Mouse (Mus musculus): Measurements from ENCODE around the gene Kat14. TPM values are rescaled to one million over a fixed set of nuclear protein-coding genes. Genes with fewer than 3 reads are reported as not detected.

Gene Kat14
- polyA plus RNA-seq, 1 experiment from 2014 or later: 31.2 TPM

GRCm38 (mm10) chr2:144371566-144371965 is 2.8 kb downstream of the Kat14 start:
- ATAC-seq (ENCODE audit: insufficient number of reproducible peaks, insufficient read depth, low FRiP score, low read depth): no peak
- peaks cover 28% of the 10 kb centered on the region for H3K36me3 ChIP-seq (ENCODE audit: control insufficient read depth, insufficient read depth, low read length)
- H3K27ac ChIP-seq (ENCODE audit: low read length): no peak overlapping the region
- no peaks in the 10 kb centered on the region for H3K27me3 ChIP-seq (ENCODE audit: control insufficient read depth, insufficient read depth, low read length)
- H3K4me2 ChIP-seq (replicated peaks; ENCODE audit: low read depth, low read length): no peak overlapping the region
- WGBS: 93% methylated on average over 4 of the region's 4 CpGs
- no peak overlapping the region for H3K9ac ChIP-seq (replicated peaks; ENCODE audit: low read depth, low read length)
- peaks cover 7% of the 10 kb centered on the region; the same call in 1 of the 2 replicates for H3K4me1 ChIP-seq (ENCODE audit: control insufficient read depth, insufficient read depth, low read length)
- H3K9me3 ChIP-seq (ENCODE audit: control insufficient read depth, low read depth, low read length): no peaks in the 10 kb centered on the region
- H3K4me3 ChIP-seq (ENCODE audit: low read depth, low read length): no peak overlapping the region

GRCm38 (mm10) chr2:144373063-144373462 is 4.3 kb downstream of the Kat14 start:
- Histone ChIP-seq H3K36me3 (ENCODE audit: control insufficient read depth, insufficient read depth, low read length) (peaks cover 41% of the 10 kb centered on the region), H3K9ac (replicated peaks; ENCODE audit: low read depth, low read length) (no peak overlapping the region)

GRCm38 (mm10) chr2:144375063-144375703 is 6.4 kb downstream of the Kat14 start:
- Histone ChIP-seq H3K9me3 (ENCODE audit: control insufficient read depth, low read depth, low read length) (no peaks in the 10 kb centered on the region), H3K4me2 (replicated peaks; ENCODE audit: low read depth, low read length) (no peak overlapping the region), H3K4me1 (ENCODE audit: control insufficient read depth, insufficient read depth, low read length) (peaks cover 3% of the 10 kb centered on the region; the same call in 1 of the 2 replicates), H3K36me3 (ENCODE audit: control insufficient read depth, insufficient read depth, low read length) (peaks cover 51% of the 10 kb centered on the region), H3K27me3 (ENCODE audit: control insufficient read depth, insufficient read depth, low read length) (no peaks in the 10 kb centered on the region), H3K27ac (ENCODE audit: low read length) (no peak overlapping the region), H3K9ac (replicated peaks; ENCODE audit: low read depth, low read length) (no peak overlapping the region), H3K4me3 (ENCODE audit: low read depth, low read length) (no peak overlapping the region)
- ATAC-seq (ENCODE audit: insufficient number of reproducible peaks, insufficient read depth, low FRiP score, low read depth): no peak
- 78% methylated on average over 10 of the region's 10 CpGs for WGBS

More at GRCm38 (mm10) chr2:144373063-144373462, 4.3 kb downstream of the Kat14 start:
- H3K9me3 ChIP-seq (ENCODE audit: control insufficient read depth, low read depth, low read length): no peaks in the 10 kb centered on the region
- no peaks in the 10 kb centered on the region for H3K27me3 ChIP-seq (ENCODE audit: control insufficient read depth, insufficient read depth, low read length)
- peaks cover 7% of the 10 kb centered on the region; the same call in 1 of the 2 replicates for H3K4me1 ChIP-seq (ENCODE audit: control insufficient read depth, insufficient read depth, low read length)
- H3K4me2 ChIP-seq (replicated peaks; ENCODE audit: low read depth, low read length): no peak overlapping the region
- no peak overlapping the region for H3K4me3 ChIP-seq (ENCODE audit: low read depth, low read length)
- ATAC-seq (ENCODE audit: insufficient number of reproducible peaks, insufficient read depth, low FRiP score, low read depth): no peak
- H3K27ac ChIP-seq (ENCODE audit: low read length): no peak overlapping the region
- WGBS: 82% methylated on average over 9 of the region's 9 CpGs

- H3K36me3 ChIP-seq (ENCODE audit: control insufficient read depth, insufficient read depth, low read length): peaks cover 64% of the 10 kb centered on the region
- H3K9ac ChIP-seq (replicated peaks; ENCODE audit: low read depth, low read length): no peak overlapping the region
- H3K4me2 ChIP-seq (replicated peaks; ENCODE audit: low read depth, low read length): no peak overlapping the region
- H3K4me1 ChIP-seq (ENCODE audit: control insufficient read depth, insufficient read depth, low read length): no peaks in the 10 kb centered on the region
- H3K4me3 ChIP-seq (ENCODE audit: low read depth, low read length): no peak overlapping the region
- H3K27me3 ChIP-seq (ENCODE audit: control insufficient read depth, insufficient read depth, low read length): no peaks in the 10 kb centered on the region
- no peak overlapping the region for H3K27ac ChIP-seq (ENCODE audit: low read length)
- WGBS: 75% methylated on average over 3 of the region's 3 CpGs
- no peaks in the 10 kb centered on the region for H3K9me3 ChIP-seq (ENCODE audit: control insufficient read depth, low read depth, low read length)
- no peak for ATAC-seq (ENCODE audit: insufficient number of reproducible peaks, insufficient read depth, low FRiP score, low read depth)
Observed at GRCm38 (mm10) chr2:144381293-144381692, 12.5 kb downstream of the Kat14 start.

- Histone ChIP-seq H3K4me3 (ENCODE audit: low read depth, low read length) (no peak overlapping the region), H3K9ac (replicated peaks; ENCODE audit: low read depth, low read length) (no peak overlapping the region), H3K27ac (ENCODE audit: low read length) (no peak overlapping the region), H3K27me3 (ENCODE audit: control insufficient read depth, insufficient read depth, low read length) (no peaks in the 10 kb centered on the region), H3K36me3 (ENCODE audit: control insufficient read depth, insufficient read depth, low read length) (peaks cover 62% of the 10 kb centered on the region), H3K4me2 (replicated peaks; ENCODE audit: low read depth, low read length) (no peak overlapping the region), H3K4me1 (ENCODE audit: control insufficient read depth, insufficient read depth, low read length) (no peaks in the 10 kb centered on the region), H3K9me3 (ENCODE audit: control insufficient read depth, low read depth, low read length) (no peaks in the 10 kb centered on the region)
- no peak for ATAC-seq (ENCODE audit: insufficient number of reproducible peaks, insufficient read depth, low FRiP score, low read depth)
- WGBS: 92% methylated on average over 4 of the region's 4 CpGs
Observed at GRCm38 (mm10) chr2:144381741-144382140, 13.0 kb downstream of the Kat14 start.

GRCm38 (mm10) chr2:144382624-144383138 is 13.9 kb downstream of the Kat14 start:
- 76% methylated on average over 7 of the region's 7 CpGs for WGBS
- peaks cover 55% of the 10 kb centered on the region for H3K36me3 ChIP-seq (ENCODE audit: control insufficient read depth, insufficient read depth, low read length)
- no peak overlapping the region for H3K4me2 ChIP-seq (replicated peaks; ENCODE audit: low read depth, low read length)
- no peak overlapping the region for H3K9ac ChIP-seq (replicated peaks; ENCODE audit: low read depth, low read length)
- H3K27ac ChIP-seq (ENCODE audit: low read length): no peak overlapping the region
- H3K27me3 ChIP-seq (ENCODE audit: control insufficient read depth, insufficient read depth, low read length): no peaks in the 10 kb centered on the region
- no peak for ATAC-seq (ENCODE audit: insufficient number of reproducible peaks, insufficient read depth, low FRiP score, low read depth)
- H3K4me1 ChIP-seq (ENCODE audit: control insufficient read depth, insufficient read depth, low read length): no peaks in the 10 kb centered on the region
- no peaks in the 10 kb centered on the region for H3K9me3 ChIP-seq (ENCODE audit: control insufficient read depth, low read depth, low read length)
- H3K4me3 ChIP-seq (ENCODE audit: low read depth, low read length): no peak overlapping the region

- Histone ChIP-seq H3K4me3 (ENCODE audit: low read depth, low read length) (no peak overlapping the region), H3K9me3 (ENCODE audit: control insufficient read depth, low read depth, low read length) (no peaks in the 10 kb centered on the region), H3K4me2 (replicated peaks; ENCODE audit: low read depth, low read length) (no peak overlapping the region), H3K4me1 (ENCODE audit: control insufficient read depth, insufficient read depth, low read length) (no peaks in the 10 kb centered on the region), H3K9ac (replicated peaks; ENCODE audit: low read depth, low read length) (no peak overlapping the region), H3K36me3 (ENCODE audit: control insufficient read depth, insufficient read depth, low read length) (peaks cover 55% of the 10 kb centered on the region), H3K27ac (ENCODE audit: low read length) (no peak overlapping the region), H3K27me3 (ENCODE audit: control insufficient read depth, insufficient read depth, low read length) (no peaks in the 10 kb centered on the region)
- 60% methylated on average over 2 of the region's 2 CpGs for WGBS
- no peak for ATAC-seq (ENCODE audit: insufficient number of reproducible peaks, insufficient read depth, low FRiP score, low read depth)
Observed at GRCm38 (mm10) chr2:144386296-144386695, 17.5 kb downstream of the Kat14 start.

- H3K36me3 ChIP-seq (ENCODE audit: control insufficient read depth, insufficient read depth, low read length): peaks cover 53% of the 10 kb centered on the region
- H3K4me1 ChIP-seq (ENCODE audit: control insufficient read depth, insufficient read depth, low read length): no peaks in the 10 kb centered on the region
- WGBS: 76% methylated on average over 3 of the region's 3 CpGs
- H3K4me3 ChIP-seq (ENCODE audit: low read depth, low read length): no peak overlapping the region
- no peaks in the 10 kb centered on the region for H3K9me3 ChIP-seq (ENCODE audit: control insufficient read depth, low read depth, low read length)
- no peak overlapping the region for H3K9ac ChIP-seq (replicated peaks; ENCODE audit: low read depth, low read length)
- ATAC-seq (ENCODE audit: insufficient number of reproducible peaks, insufficient read depth, low FRiP score, low read depth): no peak
- no peak overlapping the region for H3K4me2 ChIP-seq (replicated peaks; ENCODE audit: low read depth, low read length)
- H3K27ac ChIP-seq (ENCODE audit: low read length): no peak overlapping the region
- H3K27me3 ChIP-seq (ENCODE audit: control insufficient read depth, insufficient read depth, low read length): no peaks in the 10 kb centered on the region
Observed at GRCm38 (mm10) chr2:144388416-144388815, 19.6 kb downstream of the Kat14 start.

GRCm38 (mm10) chr2:144399531-144399930 is 30.7 kb downstream of the Kat14 start:
- 90% methylated on average over 4 of the region's 4 CpGs for WGBS
- Histone ChIP-seq H3K9me3 (ENCODE audit: control insufficient read depth, low read depth, low read length) (no peaks in the 10 kb centered on the region), H3K4me2 (replicated peaks; ENCODE audit: low read depth, low read length) (no peak overlapping the region), H3K36me3 (ENCODE audit: control insufficient read depth, insufficient read depth, low read length) (peaks cover 65% of the 10 kb centered on the region), H3K27ac (ENCODE audit: low read length) (no peak overlapping the region), H3K4me3 (ENCODE audit: low read depth, low read length) (no peak overlapping the region), H3K9ac (replicated peaks; ENCODE audit: low read depth, low read length) (no peak overlapping the region), H3K27me3 (ENCODE audit: control insufficient read depth, insufficient read depth, low read length) (no peaks in the 10 kb centered on the region), H3K4me1 (ENCODE audit: control insufficient read depth, insufficient read depth, low read length) (no peaks in the 10 kb centered on the region)
- ATAC-seq (ENCODE audit: insufficient number of reproducible peaks, insufficient read depth, low FRiP score, low read depth): no peak
